Mouse (Mus musculus) urinary bladder, postnatal 10 days (tissue): ENCODE data around the gene Nr2c2ap.

Experiments
- DNase-seq: peaks from one replicate; pipeline ENCODE4 v3.0.0; 2022; ENCODE audit warnings: low spot score

Nr2c2ap gene

DNA sequence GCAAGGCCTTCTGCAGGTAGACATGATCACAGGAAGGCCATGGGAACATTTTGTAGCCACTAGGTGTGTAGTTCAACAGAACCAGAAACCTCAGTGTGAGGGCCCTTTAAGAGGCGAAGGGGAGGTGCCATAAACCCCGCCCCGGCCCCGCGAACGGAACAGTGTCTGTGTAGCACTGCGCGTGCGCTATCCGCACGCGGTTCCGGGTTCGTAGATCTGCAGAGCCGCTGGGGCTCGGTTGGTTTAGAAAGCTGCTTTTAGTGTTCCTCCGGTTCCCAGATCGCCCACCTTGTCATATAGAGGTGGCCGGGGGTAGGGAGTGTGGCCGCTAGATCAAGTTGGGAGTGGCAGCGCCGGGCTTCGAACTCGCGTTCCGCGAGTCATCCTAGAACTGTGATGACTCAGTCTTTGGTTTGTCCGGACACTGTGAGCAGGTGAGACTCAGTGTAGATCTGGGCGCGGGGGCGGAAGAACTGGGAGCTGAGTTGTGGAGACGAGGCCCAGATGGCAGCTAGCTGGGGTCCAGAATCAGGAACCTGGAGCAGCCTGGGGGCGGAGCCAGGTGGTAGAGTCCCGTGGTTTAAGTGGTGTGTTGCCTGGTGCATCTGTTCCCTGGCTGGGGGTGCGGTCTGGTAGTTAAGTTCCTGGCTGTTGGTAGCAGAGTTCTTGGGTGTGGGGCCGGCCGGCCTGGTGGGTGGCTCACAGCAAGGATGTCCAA lies at the start of gene Nr2c2ap:
TSS of gene Nr2c2ap (plus strand) at position 168 of the 718 bp plus-strand sequence.
- no peak for DNase-seq

DNA sequence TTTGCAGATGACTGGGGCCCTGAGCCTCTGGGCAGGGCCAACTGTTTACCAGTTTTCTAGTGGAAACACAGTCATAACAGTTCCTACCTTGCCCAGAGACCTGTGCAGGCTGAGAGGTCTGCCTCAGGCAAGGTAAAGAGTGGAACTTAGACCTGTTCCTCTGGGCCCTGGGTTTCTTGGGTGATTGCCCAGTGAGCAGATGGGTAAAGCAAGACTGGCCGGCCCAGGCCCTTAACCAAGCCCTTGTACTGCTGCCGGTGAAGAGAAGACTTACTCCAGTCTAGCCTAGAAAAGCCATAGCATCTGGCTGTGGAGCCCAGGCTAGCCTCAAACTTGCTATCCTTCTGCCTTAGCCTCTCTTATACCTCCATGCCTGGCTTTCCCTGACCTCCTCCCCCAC lies 49.2 kb upstream of the Nr2c2ap start:
- DNase-seq = no peak

DNA sequence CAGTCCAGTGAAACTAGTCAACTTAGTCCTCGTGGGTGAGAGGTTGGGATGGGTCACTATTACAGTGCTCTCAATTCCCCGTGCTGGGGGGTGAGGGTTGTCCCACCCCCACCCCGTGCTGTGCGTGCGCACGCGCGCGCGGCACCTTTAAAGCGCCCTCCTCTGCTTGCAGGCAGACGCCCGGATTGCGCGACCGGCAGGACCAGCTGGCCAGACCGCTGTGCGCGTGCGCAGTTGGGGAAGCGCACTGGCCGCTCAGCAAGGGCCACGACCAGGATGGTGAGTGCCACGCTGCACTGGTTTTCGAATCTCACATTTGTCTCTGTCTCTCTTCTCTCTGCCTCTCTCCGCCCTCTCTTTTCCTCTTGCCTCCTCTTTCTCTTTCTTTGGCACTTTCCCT lies 47.8 kb upstream of the Nr2c2ap start, which contains the start of gene Hapln4:
TSS of gene Hapln4 (plus strand) at position 173 of the 400 bp plus-strand sequence.
- no peak for DNase-seq

DNA sequence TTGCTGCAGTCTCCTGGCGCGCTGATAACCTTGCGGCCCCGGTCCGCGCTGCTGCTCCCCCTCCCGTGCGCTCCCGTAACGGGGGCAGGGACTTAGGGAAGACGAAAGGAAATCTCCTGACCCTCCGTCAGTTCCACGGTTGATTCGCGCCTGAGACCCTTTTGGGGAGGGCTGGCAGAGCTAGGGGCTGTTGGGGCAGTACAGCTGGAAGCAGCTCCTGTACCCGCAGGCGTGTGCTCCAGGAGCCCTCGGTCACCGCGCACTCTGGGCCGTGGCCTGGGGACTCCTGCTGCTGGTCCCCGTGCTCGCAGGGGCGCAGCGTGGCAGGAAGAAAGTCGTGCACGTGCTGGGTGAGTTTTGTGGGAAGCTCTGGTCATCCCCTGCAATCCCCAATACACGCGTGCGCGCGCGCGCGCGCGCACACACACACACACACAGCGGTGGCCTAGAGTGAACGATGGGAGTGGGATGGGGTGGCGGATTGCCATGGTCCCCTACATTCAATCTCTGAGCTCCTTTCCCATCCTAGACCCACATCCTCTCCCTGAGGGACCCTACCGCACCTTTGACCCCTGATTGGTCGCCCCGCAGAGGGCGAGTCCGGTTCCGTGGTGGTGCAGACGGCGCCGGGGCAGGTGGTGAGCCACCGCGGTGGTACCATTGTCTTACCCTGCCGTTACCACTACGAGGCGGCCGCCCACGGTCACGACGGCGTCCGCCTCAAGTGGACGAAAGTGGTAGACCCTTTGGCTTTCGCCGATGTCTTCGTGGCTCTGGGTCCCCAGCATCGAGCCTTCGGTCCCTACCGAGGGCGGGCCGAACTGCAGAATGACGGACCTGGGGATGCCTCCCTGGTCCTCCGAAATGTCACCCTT lies 46.7 kb upstream of the Nr2c2ap start:
- DNase-seq = no peak

DNA sequence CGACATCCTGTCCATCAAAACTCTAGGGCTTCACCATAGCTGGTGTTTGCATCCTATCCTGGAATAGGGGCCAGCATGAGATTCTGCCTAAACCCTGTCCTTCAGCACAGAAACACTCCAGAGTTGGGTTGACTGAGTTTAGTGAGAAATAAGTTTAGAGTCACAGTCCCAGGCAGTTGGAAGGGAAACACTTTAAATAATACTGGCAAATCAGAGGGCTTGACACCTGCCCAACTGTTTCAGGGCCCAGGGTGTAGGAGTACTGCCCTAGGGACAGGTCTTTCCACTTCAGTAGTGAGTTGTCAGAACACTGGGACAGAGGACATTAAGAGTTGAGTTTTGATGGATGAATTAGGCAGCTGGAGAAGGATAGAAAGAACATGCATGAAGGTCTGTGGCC lies 45.0 kb upstream of the Nr2c2ap start:
- DNase-seq = no peak

DNA sequence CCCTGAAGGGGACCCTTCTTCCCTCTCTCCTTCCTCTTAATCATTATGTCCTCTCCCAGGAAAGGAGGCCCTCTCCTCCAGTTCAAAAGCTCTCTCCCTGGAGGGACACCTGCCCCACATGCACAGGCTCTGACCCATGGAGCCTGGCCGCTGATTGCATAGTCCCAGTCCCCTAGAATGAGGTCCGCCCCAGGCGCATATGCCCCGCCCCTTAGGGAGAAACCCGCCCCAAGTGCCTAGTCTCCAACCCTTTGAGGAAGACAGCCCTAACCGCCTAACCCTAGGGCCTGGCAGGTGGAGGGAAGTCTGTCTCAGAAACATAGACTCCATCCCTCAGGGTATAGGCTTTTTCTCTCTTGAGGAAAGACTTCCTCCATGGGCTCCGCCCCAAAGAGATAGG lies 43.9 kb upstream of the Nr2c2ap start:
- no peak for DNase-seq

DNA sequence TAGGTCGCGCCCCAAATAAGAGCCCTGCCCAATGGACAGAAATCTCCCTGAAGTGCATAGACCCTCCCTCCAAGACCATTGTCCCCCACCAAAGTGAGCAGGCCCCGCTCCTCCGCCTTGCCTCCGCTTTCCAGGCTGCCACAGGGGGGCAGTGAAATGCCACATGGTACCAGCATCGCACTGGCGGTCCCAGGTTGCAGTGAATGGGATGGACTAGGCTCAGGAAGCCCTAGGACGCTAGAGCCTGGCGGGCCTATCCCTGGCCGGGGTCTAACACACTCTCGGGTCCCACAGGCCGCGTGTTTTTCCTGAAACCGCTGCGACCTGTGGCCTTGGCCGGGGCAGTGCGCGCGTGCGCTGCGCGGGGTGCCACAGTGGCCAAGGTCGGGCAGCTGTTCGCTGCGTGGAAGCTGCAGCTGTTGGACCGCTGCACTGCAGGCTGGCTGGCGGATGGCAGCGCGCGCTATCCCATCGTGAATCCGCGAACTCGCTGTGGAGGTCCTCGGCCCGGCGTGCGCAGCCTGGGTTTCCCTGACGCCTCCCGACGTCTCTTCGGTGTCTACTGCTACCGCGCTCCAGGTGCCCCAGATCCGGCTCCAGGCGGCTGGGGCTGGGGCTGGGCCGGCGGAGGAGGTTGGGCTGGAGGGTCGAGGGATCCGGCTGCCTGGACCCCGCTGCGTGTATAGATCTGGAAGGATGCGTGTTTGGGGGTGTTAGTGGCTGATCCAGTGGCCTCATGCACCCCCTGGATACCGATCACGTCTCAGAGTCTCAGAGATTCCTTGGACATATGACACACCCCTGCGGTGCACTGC lies 43.1 kb upstream of the Nr2c2ap start:
- DNase-seq = no peak

DNA sequence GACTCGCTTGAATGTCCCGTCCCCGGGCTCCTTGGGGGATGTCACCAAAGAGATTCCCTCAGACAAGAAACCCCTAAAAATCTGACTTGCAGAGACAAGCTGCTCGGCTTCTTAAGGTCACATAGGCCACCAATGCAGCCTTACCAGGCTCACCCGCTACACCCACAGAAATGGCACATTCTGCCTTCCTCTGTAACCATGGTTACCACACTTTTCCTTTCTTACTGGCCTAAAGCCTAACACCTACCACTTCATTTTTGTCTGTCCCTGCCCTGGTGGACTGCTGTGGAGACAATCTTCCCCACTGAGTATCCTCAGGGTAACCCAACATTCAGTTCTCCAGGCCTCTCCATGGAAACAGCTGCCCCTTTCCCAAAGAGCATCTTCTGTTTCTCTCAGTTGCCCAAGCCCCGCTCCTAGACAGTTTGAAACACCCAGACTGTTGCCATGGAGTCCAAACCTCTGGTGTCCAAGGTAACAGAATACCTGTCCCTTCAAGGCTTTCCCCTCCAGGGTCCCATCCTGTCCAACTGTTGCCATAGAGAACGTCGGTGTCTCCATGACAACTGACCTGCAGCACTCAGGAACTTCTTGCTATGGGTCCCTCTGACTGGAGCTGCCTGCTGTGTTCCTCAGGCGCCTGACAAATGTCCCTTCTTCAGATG lies 41.7 kb upstream of the Nr2c2ap start:
- no peak for DNase-seq

DNA sequence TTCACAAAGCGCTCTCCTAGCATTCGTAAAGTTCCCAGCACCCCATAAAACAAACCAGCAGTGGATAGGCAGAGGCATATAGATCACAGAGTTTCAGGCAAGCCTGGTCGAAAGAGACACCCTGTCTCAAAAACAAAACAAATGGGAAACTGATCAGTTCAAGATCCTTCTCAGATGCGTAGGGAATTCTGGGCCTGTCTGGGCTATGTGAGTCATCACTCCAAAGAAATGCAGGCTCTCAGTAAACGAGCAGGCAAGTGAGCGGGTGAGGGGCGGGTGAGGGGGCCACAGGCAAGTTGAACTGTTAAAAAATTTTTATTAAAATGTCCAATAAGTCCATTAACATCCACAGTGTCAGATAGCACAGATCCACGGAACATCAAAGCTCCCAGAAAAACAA lies 38.3 kb upstream of the Nr2c2ap start:
- no peak for DNase-seq

DNA sequence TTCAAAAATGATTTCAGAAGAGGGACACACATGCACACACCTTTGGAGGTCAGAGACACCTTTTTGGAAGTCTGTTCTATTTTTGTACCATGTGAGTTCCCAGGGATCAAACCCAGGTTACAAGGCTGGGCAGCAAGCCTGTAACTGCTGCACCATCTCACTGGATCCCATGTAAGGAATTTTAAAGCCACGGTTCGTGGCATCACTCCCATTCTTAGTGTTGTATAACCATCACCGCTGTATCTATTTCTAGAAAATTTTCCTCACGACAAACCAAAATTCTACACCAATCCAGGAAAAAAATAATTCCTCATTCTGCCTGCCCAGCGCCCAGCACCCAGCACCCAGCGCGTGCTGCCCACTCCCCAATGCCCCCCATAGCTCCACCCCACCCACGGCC lies 31.9 kb upstream of the Nr2c2ap start:
- DNase-seq = no peak

DNA sequence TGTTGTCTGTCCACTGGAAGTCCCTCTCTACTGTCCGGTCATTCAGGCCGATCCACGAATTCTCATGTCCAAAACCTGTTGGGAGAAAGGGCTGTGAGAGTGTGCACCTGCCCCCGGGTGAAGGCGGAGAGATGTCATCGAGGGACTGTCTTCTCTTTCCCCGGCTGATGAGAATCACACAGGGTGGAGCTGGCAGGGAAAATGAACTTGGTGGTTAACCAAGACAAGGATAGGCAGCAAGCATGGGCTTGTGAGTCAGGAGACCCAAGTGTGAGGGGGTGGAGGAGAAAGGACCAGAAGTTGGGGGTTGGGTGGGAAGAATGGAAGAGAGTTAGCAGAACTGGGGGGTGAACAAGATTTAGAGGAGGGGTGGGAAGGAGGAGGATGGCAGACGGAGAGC lies 30.9 kb upstream of the Nr2c2ap start:
- no peak for DNase-seq

DNA sequence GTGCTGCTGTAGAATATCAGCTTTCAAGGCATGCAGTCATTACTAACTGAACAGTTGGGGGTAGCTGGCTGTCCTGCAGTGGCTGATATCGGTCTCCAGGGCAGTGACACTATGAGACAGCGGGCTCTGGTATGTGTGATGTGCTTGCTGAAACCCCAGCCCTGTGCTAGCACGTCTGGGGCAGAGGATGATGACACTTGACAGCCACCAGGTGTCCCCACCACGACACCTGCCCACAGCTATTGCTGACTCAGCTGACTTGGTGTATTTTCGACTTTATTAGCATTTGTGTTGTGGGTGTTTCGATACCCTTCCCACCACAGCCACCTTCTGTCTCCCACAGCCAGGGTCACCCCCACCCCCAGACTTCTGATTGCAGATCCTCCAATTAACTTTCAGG lies 26.6 kb upstream of the Nr2c2ap start:
- no peak for DNase-seq

DNA sequence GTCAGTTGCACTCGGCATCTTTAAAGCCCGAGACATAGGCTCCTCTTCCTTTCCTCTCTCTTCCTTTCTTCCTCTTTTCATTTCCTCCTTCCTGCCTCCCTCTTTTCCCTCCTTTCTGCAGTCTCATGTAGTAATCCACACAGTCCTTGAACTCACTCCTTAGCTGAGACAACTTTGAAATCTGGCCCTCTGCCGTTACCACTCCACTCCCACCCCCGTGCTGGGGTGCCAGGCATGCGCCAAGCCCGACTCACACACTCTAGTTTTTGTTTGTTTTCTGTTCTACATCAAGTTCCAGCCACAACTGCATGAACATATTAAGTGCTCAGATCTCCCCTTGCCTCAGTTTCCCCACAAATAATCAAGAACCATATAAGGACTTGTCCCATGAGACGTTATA lies 26.2 kb upstream of the Nr2c2ap start:
- no peak for DNase-seq

DNA sequence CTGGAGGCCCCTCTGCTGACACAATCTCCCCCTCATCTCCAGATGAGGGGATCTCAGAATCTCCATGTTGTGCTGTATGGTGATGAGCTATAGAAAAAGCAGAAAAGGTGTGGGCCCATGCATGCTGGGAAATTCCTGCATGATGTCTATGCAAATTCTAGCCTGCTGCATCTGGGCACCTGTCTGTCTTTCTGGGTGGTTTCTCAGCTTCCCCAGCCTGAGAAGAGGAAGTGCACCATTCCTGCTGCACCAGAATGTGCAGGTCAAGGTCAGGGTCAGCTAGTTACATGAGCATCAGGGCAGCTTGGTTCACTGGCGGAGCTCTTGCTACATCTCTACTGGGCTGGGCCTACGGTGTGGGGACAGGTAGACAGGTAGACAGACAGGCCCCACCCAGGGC lies 20.7 kb upstream of the Nr2c2ap start:
- DNase-seq = no peak

DNA sequence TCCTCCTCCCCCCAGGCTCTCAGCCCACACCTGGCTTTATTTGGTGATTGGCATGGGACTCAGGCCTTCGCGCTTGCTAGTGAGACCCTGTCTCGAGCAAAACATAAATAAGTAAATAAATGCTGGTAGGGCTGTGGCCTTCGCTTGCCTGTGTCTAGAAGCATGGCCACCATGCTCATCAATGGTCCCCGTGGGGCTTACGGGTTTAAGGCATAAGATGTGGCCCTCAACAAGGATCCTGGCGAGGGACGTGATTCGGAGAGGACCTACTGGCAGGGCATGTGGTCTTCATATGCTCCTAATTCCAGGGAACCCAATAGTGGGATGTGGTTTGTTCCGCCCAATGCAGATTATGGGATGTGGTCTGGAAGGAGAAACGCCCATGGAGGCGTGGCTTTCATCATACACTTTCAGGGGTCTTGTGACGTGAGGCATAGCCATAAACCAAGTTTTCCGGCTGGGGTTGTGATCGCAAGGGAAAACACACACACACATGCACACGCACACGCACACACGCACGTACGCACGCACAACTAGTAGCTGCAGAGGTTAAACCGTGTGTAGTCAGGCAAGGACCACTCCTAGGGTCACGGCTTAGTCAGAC lies 19.8 kb upstream of the Nr2c2ap start:
- DNase-seq = no peak

DNA sequence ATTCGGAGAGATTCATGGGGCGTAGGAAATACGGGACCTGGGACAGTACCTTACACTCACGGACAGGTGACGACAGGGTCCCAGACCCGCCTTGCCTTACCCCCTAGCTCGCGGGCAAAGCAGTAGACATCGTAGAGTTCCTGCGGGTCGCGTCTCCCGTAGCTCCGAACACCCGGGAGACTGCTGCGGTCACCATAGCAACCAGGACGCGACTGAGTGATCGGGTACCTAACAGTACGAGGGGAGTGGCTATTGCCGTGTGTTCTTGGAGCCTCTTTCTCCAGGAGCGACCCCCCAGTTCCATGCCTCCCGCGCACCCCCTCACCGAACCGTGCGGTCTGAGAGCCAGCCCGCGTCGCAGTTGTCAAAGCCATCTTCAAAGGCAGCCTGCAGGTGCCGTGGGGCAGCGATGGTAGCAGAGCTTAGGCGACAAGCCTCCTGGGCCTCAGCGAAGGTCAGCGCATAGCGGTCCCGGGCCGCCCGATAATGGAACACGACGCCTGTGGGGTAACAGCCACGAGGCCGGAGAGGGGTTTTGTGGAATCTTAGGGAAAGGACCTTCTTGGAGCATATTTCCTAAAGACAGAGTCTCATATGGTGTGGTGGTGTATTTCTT lies 18.6 kb upstream of the Nr2c2ap start:
- DNase-seq = no peak

DNA sequence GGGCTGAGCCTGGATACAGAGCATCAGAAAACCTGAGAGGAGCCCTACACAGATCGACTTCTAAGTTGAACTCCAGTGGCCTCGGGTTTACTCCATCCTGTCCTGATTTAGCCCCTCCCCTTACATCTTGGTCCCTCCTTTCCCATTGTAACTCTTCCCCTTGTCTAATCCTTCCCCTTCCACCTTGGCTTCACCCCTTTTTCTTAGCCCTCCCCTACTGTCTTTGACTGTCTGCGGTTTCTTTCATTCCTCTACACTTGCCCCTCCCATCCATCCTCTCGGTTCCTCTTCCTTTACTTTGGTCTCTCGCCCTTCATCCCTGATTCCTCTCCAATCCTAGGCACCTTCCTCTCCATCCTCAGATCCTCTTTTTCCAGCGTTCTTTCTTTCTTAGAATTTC lies 16.6 kb upstream of the Nr2c2ap start:
- no peak for DNase-seq

DNA sequence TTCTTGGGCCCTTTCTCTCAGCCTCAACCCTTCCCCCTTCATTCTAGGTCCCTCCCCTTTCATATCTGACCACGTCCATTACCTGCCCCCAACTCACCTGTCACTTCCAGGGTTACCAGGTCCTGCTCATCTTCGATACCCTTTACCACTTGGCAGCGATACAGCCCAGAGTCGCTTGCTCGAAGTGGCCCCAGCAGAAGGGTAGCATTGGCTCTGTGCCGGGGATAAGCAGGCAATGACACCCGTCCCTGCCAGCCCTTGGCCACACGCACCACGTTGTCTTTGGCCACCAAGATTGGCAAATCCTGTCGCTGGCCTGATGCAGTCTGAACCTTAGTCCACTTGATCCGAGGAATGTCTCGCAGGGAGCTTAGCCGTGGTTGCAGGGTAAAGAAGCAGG lies 16.2 kb upstream of the Nr2c2ap start:
- DNase-seq = no peak

DNA sequence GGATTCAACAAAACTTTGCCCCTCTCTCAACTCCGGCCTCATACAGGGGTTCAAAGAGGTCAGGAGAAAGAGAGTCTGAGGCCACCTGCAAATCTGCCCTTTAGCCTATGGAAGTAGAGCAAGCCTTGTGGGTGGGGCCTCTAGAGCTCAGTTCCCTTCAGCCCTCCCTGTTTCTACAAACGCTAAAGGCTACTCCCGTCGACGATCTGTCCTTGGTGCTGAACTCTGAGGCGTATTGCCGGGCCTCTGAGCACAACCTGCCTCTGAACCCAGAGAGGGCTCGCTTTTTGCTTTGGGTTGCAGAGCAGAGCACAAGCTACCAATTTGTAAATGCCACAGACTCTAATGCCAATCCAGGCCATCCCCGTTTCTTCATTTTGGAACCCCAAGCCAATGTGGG lies 13.5 kb upstream of the Nr2c2ap start:
- no peak for DNase-seq

DNA sequence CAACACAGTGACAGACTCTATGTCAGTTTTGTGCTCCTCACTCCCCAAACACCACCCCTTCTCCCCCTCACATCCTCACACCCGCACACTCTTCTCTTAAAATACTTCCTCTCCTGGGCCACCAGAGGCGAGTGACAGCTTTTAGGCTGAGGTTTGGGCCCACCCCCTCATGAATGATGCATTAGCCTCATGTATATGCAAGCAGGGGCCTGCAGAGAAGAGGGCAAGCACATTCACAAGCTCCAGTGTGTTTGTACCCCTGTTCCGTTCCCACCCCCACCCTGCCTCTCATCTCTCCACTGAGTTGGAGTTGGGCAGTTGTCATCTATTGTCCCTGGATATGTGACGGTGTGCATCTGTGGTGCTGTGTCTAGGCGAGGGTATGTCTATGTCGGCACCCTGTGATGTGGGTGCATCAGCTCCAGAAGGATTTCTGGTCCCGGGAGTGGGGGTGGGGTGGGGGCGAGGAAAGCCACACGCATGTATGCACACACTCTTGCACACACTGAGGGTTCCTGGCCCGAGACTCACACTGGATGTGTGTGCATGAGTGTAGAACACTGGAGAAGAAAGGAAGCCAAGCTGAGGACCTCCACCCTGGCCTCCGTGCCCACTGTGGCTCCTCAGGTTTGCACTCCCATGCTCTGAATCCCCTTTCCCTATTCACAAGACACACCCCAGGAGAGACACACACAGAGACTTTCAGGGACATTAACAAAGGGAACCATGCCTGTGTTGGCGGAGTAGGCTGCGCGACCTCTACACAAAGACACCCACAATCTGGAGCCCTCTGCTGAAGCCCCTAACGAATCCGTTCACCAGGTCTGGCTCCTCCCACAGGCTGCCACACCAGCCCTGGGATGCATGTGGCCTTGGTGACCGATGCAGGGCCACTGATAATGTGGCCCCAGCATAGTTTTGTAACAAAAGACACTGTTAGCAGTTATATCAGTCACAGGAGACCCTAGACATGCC lies 12.1 kb upstream of the Nr2c2ap start:
- DNase-seq = no peak
